Mouse (Mus musculus): Measurements from ENCODE around the gene Mrpl1.

DNA sequence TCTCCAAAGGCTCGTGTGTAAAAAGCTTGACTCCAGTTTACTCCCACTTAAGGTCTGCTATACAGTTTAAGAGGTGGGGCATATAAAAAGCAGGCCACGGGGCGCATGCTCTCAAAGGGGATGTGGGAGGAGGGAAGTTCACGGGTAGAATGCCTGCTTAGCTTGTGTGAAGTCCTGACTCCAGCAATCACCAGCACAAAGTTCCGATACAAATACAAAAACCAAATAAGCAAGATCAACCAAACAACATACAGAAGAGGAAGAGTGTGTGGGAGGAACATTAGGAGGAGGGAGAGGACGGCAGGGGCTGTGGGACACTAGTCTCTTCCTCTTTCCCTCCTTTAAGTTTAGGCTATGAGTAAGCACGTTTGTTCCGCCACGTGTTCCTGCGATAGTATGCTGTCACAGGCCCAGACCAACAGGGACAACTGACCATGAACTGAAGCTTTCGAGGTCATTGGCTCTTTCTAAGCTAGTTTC lies 32.4 kb upstream of the Mrpl1 start:
- TF ChIP-seq CTCF (IDR thresholded peaks at IDR 0.05; ENCODE audit: low read depth) (no peak), EP300 (IDR thresholded peaks at IDR 0.05; ENCODE audit: low read depth) (no peak)

All from liver, postnatal 0 days (tissue).